Mouse (Mus musculus) heart, postnatal 0 days (tissue): ENCODE data around the gene Pim1.

Experiments used
- CTCF ChIP-seq: IDR thresholded peaks from 2 replicates; pipeline ENCODE4 v1.5.1; 2016; ENCODE audit warnings: antibody characterized with exemption, control low read depth, low read depth
- EP300 ChIP-seq: IDR thresholded peaks from 2 replicates; pipeline ENCODE4 v1.6.1; 2016; ENCODE audit warnings: antibody characterized with exemption, low read depth

DNA sequence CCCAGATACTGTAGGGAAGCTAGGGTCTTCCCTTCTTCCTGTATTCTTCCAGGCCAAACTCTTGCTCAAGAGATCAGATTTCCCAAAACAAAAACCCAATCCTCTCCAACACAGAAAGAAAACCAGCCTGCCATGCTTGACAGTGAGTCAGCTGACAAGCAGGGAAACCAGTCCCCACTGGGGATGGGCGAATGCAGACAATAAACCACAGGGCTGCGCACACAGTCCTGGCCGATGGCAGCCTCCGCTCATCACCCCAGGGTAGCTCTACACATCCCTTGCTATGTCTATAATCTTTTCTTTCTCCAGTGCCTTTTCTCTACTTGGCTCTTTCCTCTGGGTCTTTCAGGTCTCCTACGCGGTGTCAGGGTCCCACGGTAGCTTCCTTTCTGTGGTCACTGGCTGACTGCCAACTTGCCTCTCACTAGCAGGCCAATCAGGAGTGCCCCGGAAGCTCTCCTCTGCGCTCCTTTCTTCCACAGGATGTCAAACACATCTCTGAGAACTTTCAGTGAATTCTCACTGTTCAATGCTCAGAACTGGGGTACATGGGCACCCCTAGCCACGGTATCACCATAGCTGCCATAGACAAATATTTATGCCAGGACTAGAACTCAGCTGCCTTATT lies 41.3 kb downstream of the Pim1 start:
- TF ChIP-seq CTCF (no peak), EP300 (no peak)
